ENCODE assay signal across 8 mouse cellular contexts in the genomic region with DNA sequence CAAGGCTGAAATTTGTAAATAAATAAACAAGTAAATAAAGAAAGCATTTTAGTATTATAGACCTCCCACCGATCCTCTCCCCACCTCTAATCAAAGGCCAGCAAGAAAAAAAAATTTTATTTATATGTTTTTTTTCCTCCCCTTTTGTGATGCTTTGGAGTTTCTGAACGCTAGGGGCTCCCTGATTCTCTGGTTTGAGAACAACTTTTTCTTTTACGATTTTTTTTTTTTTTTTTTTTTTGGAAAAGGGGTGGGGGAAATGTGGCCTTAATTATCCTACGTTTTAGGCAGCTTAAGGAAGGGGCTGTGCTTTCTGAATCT. TPM values are rescaled to one million over a fixed set of nuclear protein-coding genes. Genes with fewer than 3 reads are reported as not detected.
DNase-seq lines count a peak whose midpoint lies in the region; ATAC-seq and TF ChIP-seq lines count a peak whose summit lies in the region.

No protein-coding gene starts in this region.

- peak overlapping the region; percentile 73; the same call in 1 of the 2 replicates for H3K9ac ChIP-seq in liver, embryonic 13.5 days
- H3K9ac ChIP-seq in stomach, postnatal 0 days (ENCODE audit: low read length) = peak overlapping the region; percentile 91; the same call in 1 of the 2 replicates

- peak; percentile 70 for TF ChIP-seq EP300 in stomach, postnatal 0 days (optimal IDR thresholded peaks at IDR 0.05)

- peaks cover 6% of the 10 kb centered on the region for H3K4me1 ChIP-seq in erythroblast, embryonic 14.5 days (ENCODE audit: control insufficient read depth)
- peaks cover 8% of the 10 kb centered on the region for H3K4me1 ChIP-seq in testis, adult 2 months (ENCODE audit: control insufficient read depth, insufficient read depth, low read length)
- H3K4me1 ChIP-seq in liver, embryonic 13.5 days (replicated peaks) = no peaks in the 10 kb centered on the region
- H3K4me1 ChIP-seq in stomach, postnatal 0 days (replicated peaks; ENCODE audit: control insufficient read depth, insufficient read depth) = no peaks in the 10 kb centered on the region

- H3K27ac ChIP-seq in testis, adult 2 months (ENCODE audit: control insufficient read depth, insufficient read depth, low read depth, low read length) = no peak overlapping the region; the same call in 1 of the 2 replicates
- H3K27ac ChIP-seq in liver, embryonic 13.5 days = peak overlapping the region; percentile 75; the same call in 1 of the 2 replicates
- peak overlapping the region; percentile 95 for H3K27ac ChIP-seq in stomach, postnatal 0 days (replicated peaks)

- H3K4me2 ChIP-seq in liver, embryonic 13.5 days = peak overlapping the region; percentile 73
- H3K4me2 ChIP-seq in stomach, postnatal 0 days (replicated peaks; ENCODE audit: low read depth) = peak overlapping the region; percentile 69

- no peak for TF ChIP-seq POLR2A in testis, adult 2 months (IDR thresholded peaks at IDR 0.05; ENCODE audit: control insufficient read depth, low read depth, low read length)

- no peaks in the 10 kb centered on the region; the same call in 1 of the 2 replicates for H3K36me3 ChIP-seq in erythroblast, embryonic 14.5 days (ENCODE audit: control insufficient read depth)
- H3K36me3 ChIP-seq in testis, adult 2 months (ENCODE audit: control insufficient read depth, insufficient read depth, low read length) = no peaks in the 10 kb centered on the region
- H3K36me3 ChIP-seq in liver, embryonic 13.5 days = no peaks in the 10 kb centered on the region
- no peaks in the 10 kb centered on the region for H3K36me3 ChIP-seq in stomach, postnatal 0 days (ENCODE audit: control insufficient read depth, insufficient read depth, low read length)

- H3K4me3 ChIP-seq in erythroblast, embryonic 14.5 days (replicated peaks) = peak overlapping the region; percentile 59
- H3K4me3 ChIP-seq in testis, adult 2 months (ENCODE audit: control insufficient read depth, low read depth, low read length) = peak overlapping the region; percentile 92
- peak overlapping the region; percentile 67 for H3K4me3 ChIP-seq in liver, embryonic 13.5 days (replicated peaks)
- H3K4me3 ChIP-seq in stomach, postnatal 0 days (ENCODE audit: low read depth, low read length) = peak overlapping the region; percentile 88

- TF ChIP-seq CTCF in testis, adult 2 months (IDR thresholded peaks at IDR 0.05; ENCODE audit: control insufficient read depth, insufficient read depth, insufficient replicate concordance, low read depth, low read length) = no peak
- TF ChIP-seq CTCF in stomach, postnatal 0 days (IDR thresholded peaks at IDR 0.05; ENCODE audit: low read depth) = peak; percentile 69

- no peaks in the 10 kb centered on the region for H3K9me3 ChIP-seq in erythroblast, embryonic 14.5 days (ENCODE audit: control insufficient read depth, low read length)
- H3K9me3 ChIP-seq in liver, embryonic 13.5 days (replicated peaks) = no peaks in the 10 kb centered on the region
- no peaks in the 10 kb centered on the region for H3K9me3 ChIP-seq in stomach, postnatal 0 days (ENCODE audit: control insufficient read depth, low read length)

- DNase-seq in testis, postnatal 14 days (ENCODE audit: low spot score) = no peak
- DNase-seq in liver, embryonic 13.5 days = no peak
- DNase-seq in stomach, postnatal 0 days (ENCODE audit: low spot score) = no peak
- no peak for DNase-seq in gastrocnemius, postnatal 36 days
- no peak for DNase-seq in embryo, embryonic 10.5 days (ENCODE audit: low spot score)

- WGBS in liver, embryonic 13.5 days (ENCODE audit: insufficient replicate concordance) = 2% methylated on average over 4 of the region's 4 CpGs
- 0% methylated on average over 4 of the region's 4 CpGs for WGBS in stomach, postnatal 0 days

- no peak for ATAC-seq in erythroblast, adult 5-6 weeks (replicated peaks; ENCODE audit: low FRiP score, poor library complexity, severe bottlenecking)
- ATAC-seq in liver, embryonic 13.5 days (ENCODE audit: low read depth) = no peak
- ATAC-seq in stomach, postnatal 0 days (ENCODE audit: low FRiP score, low TSS enrichment) = no peak

- intact Hi-C loops in gastrocnemius, postnatal 36 days (cut with DNase I) = loop anchor here (5.0 to 10.0 kb wide), 4 partner anchors 45 to 478 kb away; no protein-coding TSS in a partner anchor

- H3K27me3 ChIP-seq in erythroblast, embryonic 14.5 days (ENCODE audit: control insufficient read depth) = peaks cover 35% of the 10 kb centered on the region
- H3K27me3 ChIP-seq in testis, adult 2 months (ENCODE audit: control insufficient read depth, insufficient read depth, low read length) = no peaks in the 10 kb centered on the region; the same call in 1 of the 2 replicates
- peaks cover 32% of the 10 kb centered on the region for H3K27me3 ChIP-seq in liver, embryonic 13.5 days
- no peaks in the 10 kb centered on the region for H3K27me3 ChIP-seq in stomach, postnatal 0 days (ENCODE audit: control insufficient read depth, insufficient read depth, low read length)

RNA-seq across cellular contexts. Expression of gene Plpp3, which starts 0.2 kb away (rescaled TPM):
- 0.03 TPM in 1 of 2 replicates, not detected in the other for polyA plus RNA-seq in erythroblast, embryonic 14.5 days (2012)
- total RNA-seq in erythroblast, adult 5-6 weeks (2015; ENCODE audit: low replicate concordance) = 0.58 TPM in 1 of 2 replicates, not detected in the other
- total RNA-seq in erythroblast, adult 5-6 weeks (2017; ENCODE audit: low replicate concordance) = 0.09 TPM in 1 of 2 replicates, not detected in the other
- 12.3 and 12.5 TPM in 2 replicates for polyA plus RNA-seq in testis, adult 2 months (2012; rRNA removed)
- 11.7 and 12.8 TPM in 2 replicates for polyA plus RNA-seq in liver, embryonic 13.5 days (2015; fragmentation: Nextera tagmentation; extraction: Ambion mirVana)
- polyA plus RNA-seq in stomach, postnatal 0 days (2015; fragmentation: Nextera tagmentation; extraction: Ambion mirVana) = 60.2 and 64.4 TPM in 2 replicates
- total RNA-seq in gastrocnemius, postnatal 36 days (2021) = 10 to 100 TPM; 43.9 to 45.4 TPM

RNA-seq across cellular contexts. Expression of gene Prkaa2, which starts 47.2 kb away (rescaled TPM):
- polyA plus RNA-seq in erythroblast, embryonic 14.5 days (2012) = not detected in 2 replicates
- total RNA-seq in erythroblast, adult 5-6 weeks (2015; ENCODE audit: low replicate concordance) = 0.21 TPM in 1 of 2 replicates, not detected in the other
- total RNA-seq in erythroblast, adult 5-6 weeks (2017; ENCODE audit: low replicate concordance) = 0.09 TPM in 1 of 2 replicates, not detected in the other
- polyA plus RNA-seq in testis, adult 2 months (2012; rRNA removed) = 0.37 and 0.38 TPM in 2 replicates
- polyA plus RNA-seq in liver, embryonic 13.5 days (2015; fragmentation: Nextera tagmentation; extraction: Ambion mirVana) = 0.22 and 0.37 TPM in 2 replicates
- polyA plus RNA-seq in stomach, postnatal 0 days (2015; fragmentation: Nextera tagmentation; extraction: Ambion mirVana) = 3.6 and 4.5 TPM in 2 replicates
- 100 to 1,000 TPM; 127 to 129 TPM for total RNA-seq in gastrocnemius, postnatal 36 days (2021)

Comparison
In these comparisons a context has a peak if more than half of its experiments do, and no peak if none do; other contexts are left out.
1. RNA of gene Plpp3, which starts 0.2 kb away (polyA plus RNA-seq): 60.2 to 64.4 TPM in stomach, postnatal 0 days, 12.3 to 12.5 TPM in testis, adult 2 months and 11.7 to 12.8 TPM in liver, embryonic 13.5 days; 0.03 TPM in erythroblast, embryonic 14.5 days; every median in the first group is over 10 times any median in the second.
2. Peak in every context shown above with its lines, with median percentiles within 50 percentile points of each other: H3K4me3 ChIP-seq.